Mouse (Mus musculus) olfactory bulb, adult 2 months (tissue): ENCODE measurements around the gene Gfpt1. TPM values are rescaled to one million over a fixed set of nuclear protein-coding genes. Genes with fewer than 3 reads are reported as not detected.
A peak's percentile ranks its signal among the peaks of the same experiment; 100 is the strongest.
"Not testable (repeated sequence)": the region's sequence is repeated elsewhere in the genome, so short reads cannot be mapped to it uniquely, and the experiment has no call there.

Experiments
- H3K27ac ChIP-seq: fragments of 200-500 bp; 2 replicates; pipeline ENCODE4 v1.5.1; 2012; ENCODE audit warnings: low read depth, low read length; ENCODE audit not compliant: insufficient read depth
- H3K4me1 ChIP-seq: fragments of 200-500 bp; 2 replicates; pipeline ENCODE4 v1.6.1; 2012; ENCODE audit warnings: low read length; ENCODE audit not compliant: control insufficient read depth, insufficient read depth
- H3K4me3 ChIP-seq: fragments of 200-500 bp; 2 replicates; pipeline ENCODE4 v1.5.1; 2012; ENCODE audit warnings: mild to moderate bottlenecking, low read depth, low read length, moderate library complexity; ENCODE audit not compliant: insufficient read depth
- CTCF ChIP-seq: fragments of 200-500 bp; IDR thresholded peaks from 2 replicates; pipeline ENCODE4 v1.5.1; 2012; ENCODE audit warnings: low read depth, mild to moderate bottlenecking, low read length, moderate library complexity; ENCODE audit not compliant: insufficient read depth
- POLR2A ChIP-seq: fragments of 200-500 bp; IDR thresholded peaks from 2 replicates; pipeline ENCODE4 v1.6.1; 2012; ENCODE audit warnings: mild to moderate bottlenecking, low read depth, low read length, moderate library complexity; ENCODE audit not compliant: insufficient read depth
- WGBS: fragments of 180-500 bp; shearing (Covaris S2); methylation state at CpG from one replicate; pipeline ENCODE4 v1.1.7; 2018; 5-methylcytosine and 5-hydroxymethylcytosine counted together
- polyA plus RNA-seq: library from polyadenylated mRNA; stranded (reverse); fragments of >200 nt; gene quantifications from 2 replicates; pipeline ENCODE4 v1.2.4, GENCODE M21; 2012; ENCODE audit warnings: low replicate concordance; ENCODE audit not compliant: missing spikeins, insufficient read depth, insufficient read length

Gene Gfpt1
- polyA plus RNA-seq, 1 experiment, result not detected

DNA sequence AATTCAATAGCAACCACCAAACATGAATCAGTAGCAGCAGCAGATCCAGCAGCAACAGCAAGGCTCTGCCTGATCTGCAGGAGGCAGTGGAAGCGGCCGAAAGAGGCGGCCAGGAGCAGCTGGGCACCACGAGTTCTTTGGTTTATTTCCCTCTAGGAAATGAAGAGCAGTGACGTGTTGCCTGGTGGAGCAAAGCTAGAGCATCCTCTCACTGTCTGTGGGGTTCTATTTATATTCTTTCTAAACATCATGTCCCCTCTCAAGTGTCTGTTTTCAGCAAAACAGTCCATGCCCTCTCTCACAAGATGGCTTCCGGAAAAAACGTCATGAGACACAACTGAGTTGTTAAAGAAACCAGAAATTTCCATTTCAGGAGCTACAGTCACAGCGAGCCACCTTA is 3.5 kb upstream of the Gfpt1 start:
- TF ChIP-seq CTCF (no peak), POLR2A (no peak)
- WGBS, result 85% methylated on average over 8 of the region's 8 CpGs
- no peak overlapping the region for H3K27ac ChIP-seq
- no peaks in the 10 kb centered on the region for H3K4me1 ChIP-seq
- H3K4me3 ChIP-seq, result no peak overlapping the region

DNA sequence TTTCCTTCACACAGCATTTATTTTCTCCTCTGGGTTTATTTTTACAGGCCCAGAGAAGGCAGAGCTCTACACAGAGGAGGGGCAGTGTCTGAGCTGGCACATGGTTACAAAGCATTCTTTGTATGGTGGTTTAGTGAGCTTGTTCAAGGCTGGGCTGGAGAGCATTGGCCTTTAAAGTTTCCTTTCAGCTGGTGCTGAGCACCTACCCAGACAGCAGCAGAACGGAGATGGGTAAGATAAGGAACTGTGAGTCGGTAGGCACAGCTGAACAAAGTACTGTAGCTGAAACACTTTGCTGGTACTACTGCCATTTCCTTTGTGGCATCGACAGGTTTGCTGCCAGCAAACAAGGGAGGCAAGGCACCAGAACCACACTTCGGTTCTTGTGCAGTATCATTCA is 1.7 kb upstream of the Gfpt1 start:
- no peaks in the 10 kb centered on the region; the same call in 1 of the 2 replicates for H3K4me1 ChIP-seq
- no peak overlapping the region for H3K4me3 ChIP-seq
- no peak for TF ChIP-seq CTCF
- no peak for TF ChIP-seq POLR2A
- WGBS, result 48% methylated on average over 4 of the region's 4 CpGs
- no peak overlapping the region for H3K27ac ChIP-seq

DNA sequence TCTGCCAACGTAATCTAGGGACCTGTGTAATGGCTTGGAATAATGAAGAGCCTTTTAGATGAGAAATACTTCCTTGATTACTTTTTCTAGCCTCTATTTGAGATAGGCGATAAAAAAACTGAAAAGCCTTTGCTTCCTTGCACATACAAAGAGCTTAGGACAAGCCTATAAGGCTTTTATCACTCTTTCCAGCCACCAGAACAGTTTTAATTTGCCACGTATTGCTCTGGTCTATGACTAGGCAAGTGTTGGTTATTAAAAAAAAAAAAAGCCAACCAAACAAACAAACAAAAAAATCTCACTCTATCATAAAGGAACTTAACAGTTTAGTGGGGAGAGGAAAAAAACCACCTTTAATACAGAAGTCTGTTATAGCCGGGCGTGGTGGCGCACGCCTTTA is 1.2 kb upstream of the Gfpt1 start:
- H3K4me1 ChIP-seq, result no peaks in the 10 kb centered on the region; the same call in 1 of the 2 replicates

DNA sequence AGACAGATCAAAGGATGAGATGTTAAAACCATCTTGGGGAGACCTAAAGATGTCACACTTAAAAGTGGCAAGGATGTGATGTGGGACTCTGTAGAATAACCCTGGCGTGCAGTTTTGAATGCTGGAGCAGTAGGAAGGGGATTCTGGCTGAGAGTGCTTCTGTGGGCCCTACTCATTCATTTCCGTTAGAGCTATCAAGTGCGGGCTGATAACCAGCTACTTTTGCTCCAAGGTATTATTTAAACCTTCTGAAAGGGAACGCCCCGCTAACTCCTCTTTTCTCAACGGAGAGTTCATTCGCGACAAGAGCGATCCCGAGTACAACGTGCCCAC is 676 bp upstream of the Gfpt1 start:
- TF ChIP-seq POLR2A, result no peak
- no peak for TF ChIP-seq CTCF
- peak overlapping the region; percentile 68 for H3K4me3 ChIP-seq
- peak overlapping the region; percentile 87 for H3K27ac ChIP-seq
- WGBS, result under 1% methylated on average over 11 of the region's 11 CpGs
- no peaks in the 10 kb centered on the region; the same call in 1 of the 2 replicates for H3K4me1 ChIP-seq

More for the DNA sequence above, 1.2 kb upstream of the Gfpt1 start:
- TF ChIP-seq POLR2A (no peak), CTCF (no peak)
- no peak overlapping the region for H3K4me3 ChIP-seq
- no peak overlapping the region for H3K27ac ChIP-seq
- 82% methylated on average over 7 of the region's 7 CpGs for WGBS

GRCm38 (mm10) chr6:87043131-87043516 is 478 bp downstream of the Gfpt1 start:
- TF ChIP-seq POLR2A (no peak), CTCF (no peak)
- H3K27ac ChIP-seq, result peak overlapping the region; percentile 26
- WGBS, result 3% methylated on average over 9 of the region's 9 CpGs
- peak overlapping the region; percentile 68 for H3K4me3 ChIP-seq
- H3K4me1 ChIP-seq, result no peaks in the 10 kb centered on the region; the same call in 1 of the 2 replicates

GRCm38 (mm10) chr6:87044895-87045294 is 2.2 kb downstream of the Gfpt1 start:
- Histone ChIP-seq H3K27ac (no peak overlapping the region), H3K4me3 (no peak overlapping the region), H3K4me1 (no peaks in the 10 kb centered on the region; the same call in 1 of the 2 replicates)
- 86% methylated on average over 2 of the region's 2 CpGs for WGBS
- no peak for TF ChIP-seq CTCF
- no peak for TF ChIP-seq POLR2A

DNA sequence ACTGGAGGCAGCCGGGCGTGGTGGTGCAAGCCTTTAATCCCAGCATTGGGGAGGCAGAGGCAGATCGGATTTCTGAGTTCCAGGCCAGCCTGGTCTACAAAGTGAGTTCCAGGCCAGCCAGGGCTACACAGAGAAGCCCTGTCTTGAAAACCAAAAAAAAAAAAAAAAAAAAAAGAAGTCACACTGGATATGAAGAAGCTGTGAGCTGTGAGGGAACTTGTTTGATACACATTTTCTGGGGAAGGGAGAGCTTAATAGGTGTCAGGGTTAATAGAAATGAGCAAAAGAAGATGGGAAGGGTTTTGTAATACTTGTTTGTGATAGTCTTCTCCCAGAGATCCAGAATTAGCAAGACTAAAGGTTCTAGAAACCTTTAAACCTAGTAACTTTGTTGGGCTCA is 2.9 kb downstream of the Gfpt1 start:
- WGBS, result 84% methylated on average over 3 of the region's 3 CpGs
- TF ChIP-seq CTCF (no peak), POLR2A (no peak)
- H3K4me3 ChIP-seq, result no peak overlapping the region
- no peak overlapping the region for H3K27ac ChIP-seq
- H3K4me1 ChIP-seq, result no peaks in the 10 kb centered on the region; the same call in 1 of the 2 replicates

DNA sequence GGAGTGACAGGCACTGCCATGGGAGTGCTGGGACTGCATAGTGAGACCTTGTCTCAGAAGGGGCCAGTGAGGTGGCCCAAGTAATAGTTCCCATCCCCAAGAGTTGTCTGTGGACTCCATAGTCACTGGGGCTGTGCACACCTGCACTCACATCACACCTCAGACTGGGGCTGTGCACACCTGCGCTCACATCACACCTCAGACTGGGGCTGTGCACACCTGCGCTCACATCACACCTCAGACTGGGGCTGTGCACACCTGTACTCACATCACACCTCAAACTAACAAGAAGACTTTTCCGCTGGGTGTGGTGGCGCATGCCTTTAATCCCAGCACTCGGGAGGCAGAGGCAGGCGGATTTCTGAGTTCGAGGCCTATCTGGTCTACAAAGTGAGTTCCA is 6.1 kb downstream of the Gfpt1 start:
- 97% methylated on average over 7 of the region's 7 CpGs for WGBS
- H3K27ac ChIP-seq, H3K4me3 ChIP-seq, H3K4me1 ChIP-seq: not testable (repeated sequence)

DNA sequence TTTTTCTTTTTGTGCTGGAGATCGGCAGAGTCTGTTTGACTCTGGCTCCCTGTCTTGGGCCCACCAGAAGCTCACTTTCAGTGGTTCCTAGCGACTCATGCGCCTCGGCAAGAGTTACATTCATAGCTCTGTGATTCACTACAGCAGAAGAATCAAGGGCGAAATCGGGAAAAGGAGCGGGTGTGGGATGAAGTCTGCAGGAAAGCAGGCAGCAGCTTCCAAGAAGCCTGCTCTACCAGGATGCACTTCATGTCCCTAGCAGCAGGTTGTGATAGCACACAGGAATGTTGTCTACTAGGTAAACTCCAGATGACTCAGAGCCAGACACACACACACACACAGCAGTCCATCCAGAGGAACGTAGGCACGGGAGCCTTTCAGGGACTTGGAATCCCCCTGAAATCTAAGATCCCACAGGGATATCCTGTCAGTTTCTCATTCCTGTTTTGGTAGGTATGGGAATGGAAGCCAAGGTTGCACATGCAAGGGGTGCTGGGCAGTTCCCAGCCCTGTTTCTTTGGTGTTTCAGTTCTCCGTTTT is 9.3 kb downstream of the Gfpt1 start:
- 68% methylated on average over 10 of the region's 10 CpGs for WGBS
- Histone ChIP-seq H3K4me1 (no peaks in the 10 kb centered on the region), H3K4me3 (no peak overlapping the region), H3K27ac (no peak overlapping the region)
- no peak for TF ChIP-seq POLR2A
- no peak for TF ChIP-seq CTCF

GRCm38 (mm10) chr6:87054193-87054592 is 11.5 kb downstream of the Gfpt1 start:
- no peak overlapping the region for H3K4me3 ChIP-seq
- 80% methylated on average over 8 of the region's 8 CpGs for WGBS
- no peaks in the 10 kb centered on the region for H3K4me1 ChIP-seq
- no peak for TF ChIP-seq POLR2A
- H3K27ac ChIP-seq, result no peak overlapping the region
